Mouse (Mus musculus) bone marrow macrophage, adult 2 months (primary cell): ENCODE results near the gene Lrrc14b. TPM values are rescaled to one million over a fixed set of nuclear protein-coding genes. Genes with fewer than 3 reads are reported as not detected.

ENCODE experiments used
- H3K27ac ChIP-seq: 2 replicates; pipeline ENCODE4 v1.5.1; 2012; ENCODE audit warnings: low read depth, low read length; ENCODE audit not compliant: insufficient read depth
- H3K4me1 ChIP-seq: 2 replicates; pipeline ENCODE4 v1.6.1; 2012; ENCODE audit warnings: low read length; ENCODE audit not compliant: control insufficient read depth, insufficient read depth
- H3K4me3 ChIP-seq: 2 replicates; pipeline ENCODE4 v1.5.1; 2012; ENCODE audit warnings: mild to moderate bottlenecking, low read length, moderate library complexity; ENCODE audit not compliant: insufficient read depth
- CTCF ChIP-seq: IDR thresholded peaks from 2 replicates; pipeline ENCODE4 v1.5.1; 2012; ENCODE audit warnings: low read depth, mild to moderate bottlenecking, low read length, moderate library complexity
- POLR2A ChIP-seq: IDR thresholded peaks from 2 replicates; pipeline ENCODE4 v1.6.1; 2012; ENCODE audit warnings: mild to moderate bottlenecking, low read depth, low read length, borderline replicate concordance
- polyA plus RNA-seq: library from polyadenylated mRNA; stranded (reverse); fragments of >200 nt; gene quantifications from 2 replicates; pipeline ENCODE4 v1.2.4, GENCODE M21; 2012; ENCODE audit not compliant: missing spikeins, insufficient read depth, insufficient read length

The Lrrc14b gene
- polyA plus RNA-seq, 1 experiment = 0.66 TPM

GRCm38 (mm10) chr13:74350435-74350906, 13.3 kb downstream of the Lrrc14b start:
- TF ChIP-seq POLR2A (no peak), CTCF (no peak)

GRCm38 (mm10) chr13:74349566-74350434, 14.0 kb downstream of the Lrrc14b start, which contains the start of the genes Sdha and Ccdc127:
Gene Sdha, minus strand, starts transcription at chr13:74350280.
Gene Ccdc127, plus strand, starts transcription at chr13:74350309.
- TF ChIP-seq CTCF (no peak), POLR2A (no peak)
- Histone ChIP-seq H3K4me3 (peak within 1 kb of the TSS; percentile 71), H3K4me1 (0 out of 2 replicates have a peak, but pooled peaks cover 8% of the 10 kb centered on the region), H3K27ac (peak within 1 kb of the TSS; percentile 69)

More at GRCm38 (mm10) chr13:74350435-74350906, 13.3 kb downstream of the Lrrc14b start:
- 0 out of 2 replicates have a peak, but pooled peaks cover 8% of the 10 kb centered on the region for H3K4me1 ChIP-seq
- H3K4me3 ChIP-seq = peak overlapping the region; percentile 71
- H3K27ac ChIP-seq = peak overlapping the region; percentile 45

GRCm38 (mm10) chr13:74341036-74341435, 22.8 kb downstream of the Lrrc14b start:
- no peak for TF ChIP-seq CTCF
- no peak for TF ChIP-seq POLR2A
- Histone ChIP-seq H3K4me1 (no peaks in the 10 kb centered on the region), H3K27ac (no peak overlapping the region), H3K4me3 (no peak overlapping the region)

- H3K27ac ChIP-seq = no peak overlapping the region
- no peak for TF ChIP-seq POLR2A
- no peak for TF ChIP-seq CTCF
- H3K4me1 ChIP-seq = no peaks in the 10 kb centered on the region
- no peak overlapping the region for H3K4me3 ChIP-seq
Measured at GRCm38 (mm10) chr13:74329321-74329720, 34.5 kb downstream of the Lrrc14b start.

- Histone ChIP-seq H3K4me1 (peaks cover 3% of the 10 kb centered on the region), H3K27ac (peak within 1 kb of the TSS; percentile 3), H3K4me3 (peak within 1 kb of the TSS; percentile 70)
- TF ChIP-seq CTCF (no peak), POLR2A (no peak)
Measured at GRCm38 (mm10) chr13:74317170-74317849, 46.5 kb downstream of the Lrrc14b start, which contains the start of gene Pdcd6. Gene Pdcd6, minus strand, starts transcription at chr13:74317580.

- TF ChIP-seq CTCF = no peak
- no peak for TF ChIP-seq POLR2A
- Histone ChIP-seq H3K4me1 (peaks cover 3% of the 10 kb centered on the region), H3K27ac (peak overlapping the region; percentile 3; the same call in 1 of the 2 replicates), H3K4me3 (peak overlapping the region; percentile 70)
Measured at GRCm38 (mm10) chr13:74316789-74317169, 47.0 kb downstream of the Lrrc14b start.

GRCm38 (mm10) chr13:74316386-74316785, 47.4 kb downstream of the Lrrc14b start:
- peak overlapping the region; percentile 70 for H3K4me3 ChIP-seq
- peaks cover 3% of the 10 kb centered on the region for H3K4me1 ChIP-seq
- TF ChIP-seq POLR2A (no peak), CTCF (no peak)
- no peak overlapping the region for H3K27ac ChIP-seq

GRCm38 (mm10) chr13:74314616-74315015, 49.2 kb downstream of the Lrrc14b start:
- Histone ChIP-seq H3K4me1 (peaks cover 3% of the 10 kb centered on the region), H3K27ac (no peak overlapping the region), H3K4me3 (no peak overlapping the region)
- TF ChIP-seq POLR2A (no peak), CTCF (no peak)

Other genes with a start within 250 kb of the Lrrc14b start
- gene Slc9a3, start 242.5 kb downstream of the Lrrc14b start, polyA plus RNA-seq = not detected in 2 replicates
- gene Exoc3, start 155.3 kb downstream of the Lrrc14b start, polyA plus RNA-seq = 84.9 and 91.7 TPM in 2 replicates
- gene Ahrr, start 71.7 kb downstream of the Lrrc14b start, polyA plus RNA-seq = 44.4 and 47.8 TPM in 2 replicates
- gene Pdcd6, start 46.4 kb downstream of the Lrrc14b start, polyA plus RNA-seq = 115 and 120 TPM in 2 replicates
- gene Sdha, start 13.7 kb downstream of the Lrrc14b start, polyA plus RNA-seq = 141 and 167 TPM in 2 replicates
- 23.1 and 27.3 TPM in 2 replicates for gene Ccdc127, start 13.7 kb downstream of the Lrrc14b start, polyA plus RNA-seq
- 1.6 and 1.9 TPM in 2 replicates for gene Zfp72, start 26.8 kb upstream of the Lrrc14b start, polyA plus RNA-seq
- 1,981 and 2,080 TPM in 2 replicates for gene Ftl1-ps1, start 35.7 kb upstream of the Lrrc14b start, polyA plus RNA-seq
- 15.2 and 17.6 TPM in 2 replicates for gene Zfp825, start 130.0 kb upstream of the Lrrc14b start, polyA plus RNA-seq